Mouse (Mus musculus): ENCODE data around the gene Gli1. TPM values are rescaled to one million over a fixed set of nuclear protein-coding genes. Genes with fewer than 3 reads are reported as not detected.

The Gli1 gene
- total and polyA plus RNA-seq, 3 experiments = 0.91 to 2.4 (median 0.96) TPM

DNA sequence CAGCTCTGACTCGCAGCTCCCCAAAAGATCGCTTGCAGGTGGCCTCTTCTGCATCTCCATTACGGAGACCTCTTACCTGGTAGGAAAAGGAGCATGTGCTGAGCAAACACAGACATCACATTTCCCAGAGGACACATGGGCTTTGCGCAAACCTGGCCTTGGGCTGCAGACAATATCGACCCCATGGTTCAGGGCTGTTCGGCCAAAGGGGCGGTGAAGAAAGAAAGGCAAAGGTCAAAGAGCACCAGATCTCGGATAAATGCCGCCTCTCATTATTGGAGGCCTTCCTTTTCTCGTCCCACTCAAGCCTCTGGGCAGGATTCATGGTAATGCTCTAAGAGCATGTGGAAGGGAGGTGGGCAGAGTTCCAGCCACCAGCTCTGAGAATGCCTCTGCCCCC lies 13.6 kb upstream of the Gli1 start:
- Histone ChIP-seq H3K4me1 (ENCODE audit: control insufficient read depth, insufficient read depth, low read length) (no peaks in the 10 kb centered on the region), H3K79me2 (replicated peaks; ENCODE audit: control insufficient read depth, insufficient read depth, low read length) (no peaks in the 10 kb centered on the region), H3K4me3 (no peak overlapping the region), H3K9ac (ENCODE audit: low read depth, low read length) (no peak overlapping the region), H3K27me3 (ENCODE audit: control insufficient read depth, insufficient read depth, low read length) (no peaks in the 10 kb centered on the region), H3K27ac (no peak overlapping the region; the same call in 1 of the 2 replicates), H3K36me3 (ENCODE audit: control insufficient read depth, insufficient read depth, low read length) (no peaks in the 10 kb centered on the region)
- DNase-seq = no peak
- intact Hi-C loops (cut with DNase I) = no loop called here
- 75% methylated on average over 10 of the region's 10 CpGs for WGBS
- TF ChIP-seq CTCF (IDR thresholded peaks at IDR 0.05) (no peak), POLR2A (IDR thresholded peaks at IDR 0.05; ENCODE audit: insufficient read depth, low read depth, low read length) (no peak), EP300 (IDR thresholded peaks at IDR 0.05; ENCODE audit: insufficient read depth, low read depth, low read length) (no peak)

GRCm38 (mm10) chr10:127353909-127354895 lies 12.4 kb upstream of the Gli1 start, which contains the start of gene Inhbe:
Inhbe (minus strand) TSS chr10:127354411.
- intact Hi-C loops (cut with DNase I) = loop anchor here (5.0 kb wide), 1 partner anchor 68 kb away; no protein-coding TSS in a partner anchor
- Histone ChIP-seq H3K79me2 (replicated peaks; ENCODE audit: control insufficient read depth, insufficient read depth, low read length) (no peaks in the 10 kb centered on the region), H3K4me3 (no peak within 1 kb of the TSS), H3K27me3 (ENCODE audit: control insufficient read depth, insufficient read depth, low read length) (no peaks in the 10 kb centered on the region), H3K36me3 (ENCODE audit: control insufficient read depth, insufficient read depth, low read length) (no peaks in the 10 kb centered on the region), H3K27ac (peak within 1 kb of the TSS; percentile 81), H3K9ac (ENCODE audit: low read depth, low read length) (no peak within 1 kb of the TSS), H3K4me1 (ENCODE audit: control insufficient read depth, insufficient read depth, low read length) (no peaks in the 10 kb centered on the region)
- peak in 1 of 2 experiments; percentile 56 for DNase-seq
- TF ChIP-seq POLR2A (IDR thresholded peaks at IDR 0.05; ENCODE audit: insufficient read depth, low read depth, low read length) = no peak
- TF ChIP-seq CTCF (IDR thresholded peaks at IDR 0.05) = peak; percentile 64
- WGBS = 65% methylated on average over 18 of the region's 18 CpGs

GRCm38 (mm10) chr10:127352766-127353165 lies 11.0 kb upstream of the Gli1 start:
- H3K4me3 ChIP-seq = no peak overlapping the region
- DNase-seq = no peak
- H3K79me2 ChIP-seq (replicated peaks; ENCODE audit: control insufficient read depth, insufficient read depth, low read length) = no peaks in the 10 kb centered on the region
- TF ChIP-seq EP300 (IDR thresholded peaks at IDR 0.05; ENCODE audit: insufficient read depth, low read depth, low read length) = no peak
- no peak for TF ChIP-seq POLR2A (IDR thresholded peaks at IDR 0.05; ENCODE audit: insufficient read depth, low read depth, low read length)
- no peak for TF ChIP-seq CTCF (IDR thresholded peaks at IDR 0.05)
- intact Hi-C loops (cut with DNase I) = loop anchor here (5.0 kb wide), 1 partner anchor 70 kb away; no protein-coding TSS in a partner anchor
- no peak overlapping the region for H3K9ac ChIP-seq (ENCODE audit: low read depth, low read length)
- H3K36me3 ChIP-seq (ENCODE audit: control insufficient read depth, insufficient read depth, low read length) = no peaks in the 10 kb centered on the region
- no peaks in the 10 kb centered on the region for H3K4me1 ChIP-seq (ENCODE audit: control insufficient read depth, insufficient read depth, low read length)
- H3K27ac ChIP-seq = no peak overlapping the region
- no peaks in the 10 kb centered on the region for H3K27me3 ChIP-seq (ENCODE audit: control insufficient read depth, insufficient read depth, low read length)
- WGBS = 86% methylated on average over 11 of the region's 11 CpGs

- Histone ChIP-seq H3K79me2 (replicated peaks; ENCODE audit: control insufficient read depth, insufficient read depth, low read length) (no peaks in the 10 kb centered on the region), H3K9ac (ENCODE audit: low read depth, low read length) (no peak overlapping the region), H3K4me3 (no peak overlapping the region), H3K36me3 (ENCODE audit: control insufficient read depth, insufficient read depth, low read length) (no peaks in the 10 kb centered on the region), H3K27ac (no peak overlapping the region), H3K27me3 (ENCODE audit: control insufficient read depth, insufficient read depth, low read length) (no peaks in the 10 kb centered on the region), H3K4me1 (ENCODE audit: control insufficient read depth, insufficient read depth, low read length) (no peaks in the 10 kb centered on the region)
- DNase-seq = no peak
- TF ChIP-seq EP300 (IDR thresholded peaks at IDR 0.05; ENCODE audit: insufficient read depth, low read depth, low read length) = no peak
- TF ChIP-seq POLR2A (IDR thresholded peaks at IDR 0.05; ENCODE audit: insufficient read depth, low read depth, low read length) = no peak
- no peak for TF ChIP-seq CTCF (IDR thresholded peaks at IDR 0.05)
- intact Hi-C loops (cut with DNase I) = loop anchor here (5.0 kb wide), 1 partner anchor 70 kb away; no protein-coding TSS in a partner anchor
- 85% methylated on average over 9 of the region's 9 CpGs for WGBS
These were observed 10.4 kb upstream of the Gli1 start for GRCm38 (mm10) chr10:127352187-127352586.

DNA sequence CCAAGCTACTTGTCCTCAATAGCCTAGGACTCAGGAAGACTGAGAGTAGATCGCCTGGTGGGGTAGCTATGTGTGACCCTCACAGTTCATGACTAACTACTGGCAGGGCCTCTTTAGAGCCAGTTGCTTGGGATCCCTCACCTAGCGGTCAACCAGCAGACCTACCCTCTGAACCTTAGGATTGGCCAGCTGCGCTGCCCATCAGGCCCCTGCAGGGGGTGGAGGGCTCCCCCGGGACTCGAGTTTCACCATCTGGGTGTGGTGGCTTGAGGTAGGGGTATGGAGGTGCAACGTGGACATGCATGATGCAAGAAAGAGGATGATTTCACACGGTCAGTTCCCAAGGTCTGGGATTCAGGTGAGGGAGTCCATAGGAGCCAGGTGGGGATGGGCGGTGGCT lies 9.9 kb upstream of the Gli1 start:
- H3K4me1 ChIP-seq (ENCODE audit: control insufficient read depth, insufficient read depth, low read length) = no peaks in the 10 kb centered on the region
- H3K4me3 ChIP-seq = no peak overlapping the region
- H3K27ac ChIP-seq = no peak overlapping the region
- no peak overlapping the region for H3K9ac ChIP-seq (ENCODE audit: low read depth, low read length)
- no peaks in the 10 kb centered on the region for H3K79me2 ChIP-seq (replicated peaks; ENCODE audit: control insufficient read depth, insufficient read depth, low read length)
- TF ChIP-seq POLR2A (IDR thresholded peaks at IDR 0.05; ENCODE audit: insufficient read depth, low read depth, low read length) = no peak
- no peak for TF ChIP-seq EP300 (IDR thresholded peaks at IDR 0.05; ENCODE audit: insufficient read depth, low read depth, low read length)
- intact Hi-C loops (cut with DNase I) = loop anchor here (5.0 kb wide), 1 partner anchor 71 kb away; no protein-coding TSS in a partner anchor
- 74% methylated on average over 8 of the region's 8 CpGs for WGBS
- no peaks in the 10 kb centered on the region for H3K27me3 ChIP-seq (ENCODE audit: control insufficient read depth, insufficient read depth, low read length)
- H3K36me3 ChIP-seq (ENCODE audit: control insufficient read depth, insufficient read depth, low read length) = no peaks in the 10 kb centered on the region
- DNase-seq = no peak

DNA sequence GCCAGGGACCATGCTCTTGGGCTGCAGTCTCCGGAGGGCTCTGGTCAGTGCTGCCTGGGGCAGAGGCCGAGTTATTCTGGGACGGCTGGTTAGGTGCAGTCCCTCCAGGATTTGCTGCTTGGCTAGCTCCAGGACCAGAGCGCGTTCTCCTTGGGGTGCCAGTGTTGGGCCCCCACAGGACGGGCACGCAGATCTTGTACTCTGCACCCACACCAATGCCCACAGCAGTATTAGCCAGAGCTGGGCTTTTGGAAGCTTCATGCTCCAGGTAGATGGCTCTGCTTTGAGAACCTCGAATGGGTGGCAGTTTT lies 9.5 kb upstream of the Gli1 start:
- TF ChIP-seq CTCF (IDR thresholded peaks at IDR 0.05) = no peak
- TF ChIP-seq EP300 (IDR thresholded peaks at IDR 0.05; ENCODE audit: insufficient read depth, low read depth, low read length) = no peak
- Histone ChIP-seq H3K9ac (ENCODE audit: low read depth, low read length) (no peak overlapping the region), H3K4me3 (no peak overlapping the region), H3K4me1 (ENCODE audit: control insufficient read depth, insufficient read depth, low read length) (no peaks in the 10 kb centered on the region), H3K36me3 (ENCODE audit: control insufficient read depth, insufficient read depth, low read length) (no peaks in the 10 kb centered on the region), H3K27ac (no peak overlapping the region), H3K79me2 (replicated peaks; ENCODE audit: control insufficient read depth, insufficient read depth, low read length) (no peaks in the 10 kb centered on the region), H3K27me3 (ENCODE audit: control insufficient read depth, insufficient read depth, low read length) (no peaks in the 10 kb centered on the region)
- 84% methylated on average over 8 of the region's 8 CpGs for WGBS
- DNase-seq = no peak
- intact Hi-C loops (cut with DNase I) = loop anchor here (5.0 kb wide), 1 partner anchor 71 kb away; no protein-coding TSS in a partner anchor

Measured in heart, adult 2 months (tissue).